Mouse (Mus musculus) embryonic facial prominence, embryonic 14.5 days (tissue): ENCODE results near the gene Lig3. TPM values are rescaled to one million over a fixed set of nuclear protein-coding genes. Genes with fewer than 3 reads are reported as not detected.
A peak's percentile ranks its signal among the peaks of the same experiment; 100 is the strongest.
"Not testable (repeated sequence)": the region's sequence is repeated elsewhere in the genome, so short reads cannot be mapped to it uniquely, and the experiment has no call there.

Experiments
- ATAC-seq: fragments of 200-750 bp; cut with Nextera tagmentation; 2 replicates; pipeline ENCODE4 v1.8.0; 2017; ENCODE audit warnings: low read depth, moderate number of reproducible peaks, moderate TSS enrichment
- DNase-seq: peaks from one replicate; pipeline ENCODE4 v3.0.0-alpha.2; 2015; ENCODE audit warnings: low spot score
- H3K27ac ChIP-seq: fragments of 300-500 bp; sonication (generic); replicated peaks from 2 replicates; pipeline ENCODE4 v1.5.1; 2014; ENCODE audit warnings: low read depth, mild to moderate bottlenecking, low read length, moderate library complexity
- H3K27me3 ChIP-seq: fragments of 300-500 bp; sonication (generic); replicated peaks from 2 replicates; pipeline ENCODE4 v1.6.1; 2014; ENCODE audit warnings: low read length; ENCODE audit not compliant: control insufficient read depth, insufficient read depth
- H3K36me3 ChIP-seq: fragments of 300-500 bp; sonication (generic); 2 replicates; pipeline ENCODE4 v1.6.1; 2014; ENCODE audit warnings: low read length, mixed read lengths; ENCODE audit not compliant: control insufficient read depth, insufficient read depth
- H3K4me1 ChIP-seq: fragments of 300-500 bp; sonication (generic); 2 replicates; pipeline ENCODE4 v1.6.1; 2014; ENCODE audit warnings: antibody characterized with exemption, low read length; ENCODE audit not compliant: control insufficient read depth, insufficient read depth
- H3K4me2 ChIP-seq: fragments of 300-500 bp; sonication (generic); 2 replicates; pipeline ENCODE4 v1.6.1; 2014; ENCODE audit warnings: low read depth, mild to moderate bottlenecking, low read length, moderate library complexity, mixed read lengths
- H3K4me3 ChIP-seq: fragments of 300-500 bp; sonication (generic); 2 replicates; pipeline ENCODE4 v1.5.1; 2014; ENCODE audit warnings: low read depth, mild to moderate bottlenecking, low read length
- H3K9ac ChIP-seq: fragments of 300-500 bp; sonication (generic); 2 replicates; pipeline ENCODE4 v1.6.1; 2014; ENCODE audit warnings: low read depth, mild to moderate bottlenecking, low read length, moderate library complexity, mixed read lengths
- H3K9me3 ChIP-seq: fragments of 300-500 bp; sonication (generic); 2 replicates; pipeline ENCODE4 v1.6.1; 2016; ENCODE audit warnings: low read length; ENCODE audit not compliant: control insufficient read depth
- WGBS: fragments of 180-500 bp; shearing (Covaris S2); extraction: QIAGEN DNeasy Blood & Tissue Kit; methylation state at CpG from one replicate; pipeline ENCODE4 v1.1.7; 2014; 5-methylcytosine and 5-hydroxymethylcytosine counted together
- polyA plus RNA-seq: library from polyadenylated mRNA; unstranded; fragments of >200 nt; fragmentation: Nextera tagmentation; extraction: Ambion mirVana; gene quantifications from 2 replicates; pipeline ENCODE4 v1.2.1, GENCODE M21; 2014

The Lig3 gene
- polyA plus RNA-seq, 1 experiment from 2014 or later, result 34.2 TPM

GRCm38 (mm10) chr11:82808485-82808884 lies 27.6 kb downstream of the Lig3 start:
- Histone ChIP-seq H3K27ac (no peak overlapping the region), H3K4me3 (no peak overlapping the region), H3K27me3 (no peaks in the 10 kb centered on the region), H3K36me3 (peaks cover 3% of the 10 kb centered on the region; the same call in 1 of the 2 replicates), H3K9me3 (no peaks in the 10 kb centered on the region), H3K9ac (no peak overlapping the region), H3K4me2 (no peak overlapping the region), H3K4me1 (no peaks in the 10 kb centered on the region)
- DNase-seq, result no peak
- no peak for ATAC-seq
- 73% methylated on average over 5 of the region's 5 CpGs for WGBS

DNA sequence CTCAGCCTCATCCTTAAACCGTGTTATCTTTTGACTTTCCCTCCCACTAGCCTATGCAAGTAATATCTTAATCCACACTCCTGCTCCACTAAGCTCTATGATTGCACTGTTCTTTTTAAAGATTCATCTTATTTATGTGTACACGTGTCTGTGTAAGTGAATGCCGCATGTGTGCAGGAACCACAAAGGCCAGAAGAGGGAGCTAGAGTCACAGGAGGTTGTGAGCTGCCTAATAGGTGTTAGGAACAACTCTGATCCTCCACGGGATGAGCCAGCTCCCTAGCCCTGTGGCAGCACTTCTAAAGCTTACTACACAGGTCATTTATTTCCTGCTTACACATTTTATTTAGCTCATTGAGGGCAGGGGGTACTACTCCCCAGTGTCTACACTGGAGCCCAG lies 38.4 kb downstream of the Lig3 start:
- Histone ChIP-seq H3K27me3 (no peaks in the 10 kb centered on the region), H3K9me3 (no peaks in the 10 kb centered on the region), H3K4me1 (no peaks in the 10 kb centered on the region), H3K27ac (no peak overlapping the region), H3K36me3 (no peaks in the 10 kb centered on the region), H3K9ac (no peak overlapping the region), H3K4me3 (no peak overlapping the region), H3K4me2 (no peak overlapping the region)
- DNase-seq (peak; percentile 33), ATAC-seq (no peak)
- 63% methylated on average over 4 of the region's 4 CpGs for WGBS

DNA sequence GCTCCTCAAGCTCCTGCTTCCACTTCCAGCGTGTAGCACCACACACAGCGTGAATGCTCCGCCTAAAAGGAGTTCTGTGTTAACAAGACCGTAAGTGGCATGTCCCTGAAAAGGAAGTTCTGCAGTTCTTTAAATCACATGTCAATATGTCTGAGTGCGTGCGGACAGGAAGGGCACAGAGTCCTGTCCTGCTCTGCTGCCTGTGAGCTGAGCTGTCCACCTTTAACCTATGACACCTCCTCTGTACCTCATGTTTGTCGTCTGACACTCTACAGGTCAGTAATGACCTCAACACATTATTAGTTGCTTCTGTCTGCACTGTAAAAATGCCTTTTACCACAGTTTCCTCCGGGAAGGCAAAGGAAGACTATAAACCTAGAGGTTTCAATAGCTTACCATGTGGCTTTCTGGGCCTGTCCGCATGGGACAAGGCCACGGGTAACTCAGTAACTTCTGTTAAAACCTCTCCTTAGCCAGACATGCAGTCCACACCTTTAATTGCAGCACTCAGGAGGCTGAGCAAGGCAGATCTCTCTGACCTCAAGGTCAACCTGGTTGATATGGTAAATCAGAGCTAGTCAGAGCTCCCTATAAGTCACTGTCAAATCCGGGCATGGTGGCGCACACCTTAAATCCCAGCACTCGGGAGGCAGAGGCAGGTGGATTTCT lies 40.0 kb downstream of the Lig3 start:
- no peak for ATAC-seq
- WGBS, result 77% methylated on average over 13 of the region's 13 CpGs
- Histone ChIP-seq H3K9me3 (no peaks in the 10 kb centered on the region), H3K4me3 (no peak overlapping the region), H3K4me1 (no peaks in the 10 kb centered on the region), H3K4me2 (no peak overlapping the region), H3K9ac (no peak overlapping the region), H3K27ac (no peak overlapping the region), H3K27me3 (no peaks in the 10 kb centered on the region), H3K36me3 (no peaks in the 10 kb centered on the region)
- DNase-seq, result no peak

GRCm38 (mm10) chr11:82826818-82827217 lies 45.9 kb downstream of the Lig3 start:
- ATAC-seq, result no peak
- Histone ChIP-seq H3K36me3 (no peaks in the 10 kb centered on the region), H3K4me3 (no peak overlapping the region), H3K4me1 (peaks cover 9% of the 10 kb centered on the region), H3K27me3 (no peaks in the 10 kb centered on the region), H3K4me2 (no peak overlapping the region), H3K9ac (no peak overlapping the region), H3K9me3 (no peaks in the 10 kb centered on the region), H3K27ac (no peak overlapping the region)
- DNase-seq, result no peak

DNA sequence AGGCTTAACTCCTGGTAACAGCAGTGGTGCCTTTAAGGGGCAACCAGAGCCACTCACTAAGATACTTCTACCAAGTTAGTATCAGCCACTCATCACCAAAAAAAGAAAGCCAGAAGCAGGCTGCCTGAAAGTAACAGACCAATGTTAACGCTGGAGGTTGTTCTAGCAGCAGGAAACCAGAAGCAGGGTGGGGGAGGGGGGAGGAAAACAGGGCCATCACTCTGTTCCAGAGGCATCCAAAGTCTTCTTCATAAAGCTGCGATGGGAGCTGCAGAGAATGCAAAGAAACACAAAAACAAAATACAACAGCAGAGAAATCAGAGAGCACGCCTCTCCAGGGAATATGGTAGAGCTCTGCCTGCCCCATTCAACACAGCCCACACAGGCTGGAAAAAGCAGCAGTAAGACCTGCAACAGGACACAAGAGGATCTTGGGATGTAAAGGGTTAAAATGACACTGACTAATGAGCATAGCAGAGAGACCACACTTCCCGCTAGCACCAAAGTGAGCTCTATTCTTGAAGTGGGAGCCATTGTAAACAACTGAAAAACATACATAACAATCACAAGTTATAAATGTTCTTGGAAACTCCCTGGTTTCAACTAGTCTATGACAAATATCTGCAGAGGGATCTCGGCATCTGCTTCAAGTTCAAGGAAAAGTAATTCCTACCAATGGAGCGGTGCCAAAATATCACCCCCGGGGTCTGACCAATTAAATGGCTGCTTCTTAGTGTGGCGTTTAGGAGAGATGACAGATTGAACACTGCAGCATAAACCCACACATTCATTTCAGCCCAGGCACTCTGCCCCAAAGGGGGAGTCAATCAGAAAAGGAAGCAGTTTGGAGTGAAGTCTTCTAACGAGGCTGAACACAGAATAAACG lies 50.3 kb downstream of the Lig3 start:
- peak overlapping the region; percentile 38 for H3K4me2 ChIP-seq
- no peak overlapping the region for H3K4me3 ChIP-seq
- H3K9me3 ChIP-seq, result no peaks in the 10 kb centered on the region
- WGBS, result 9% methylated on average over 10 of the region's 10 CpGs
- H3K9ac ChIP-seq, result peak overlapping the region; percentile 30; the same call in 1 of the 2 replicates
- H3K36me3 ChIP-seq, result no peaks in the 10 kb centered on the region
- peak; percentile 64 for DNase-seq
- H3K27me3 ChIP-seq, result no peaks in the 10 kb centered on the region
- H3K4me1 ChIP-seq, result peaks cover 10% of the 10 kb centered on the region
- ATAC-seq, result peak; percentile 65; the same call in 1 of the 2 replicates
- H3K27ac ChIP-seq, result 0 out of 2 replicates have a peak overlapping the region, but pooled peaks have one; percentile 7

DNA sequence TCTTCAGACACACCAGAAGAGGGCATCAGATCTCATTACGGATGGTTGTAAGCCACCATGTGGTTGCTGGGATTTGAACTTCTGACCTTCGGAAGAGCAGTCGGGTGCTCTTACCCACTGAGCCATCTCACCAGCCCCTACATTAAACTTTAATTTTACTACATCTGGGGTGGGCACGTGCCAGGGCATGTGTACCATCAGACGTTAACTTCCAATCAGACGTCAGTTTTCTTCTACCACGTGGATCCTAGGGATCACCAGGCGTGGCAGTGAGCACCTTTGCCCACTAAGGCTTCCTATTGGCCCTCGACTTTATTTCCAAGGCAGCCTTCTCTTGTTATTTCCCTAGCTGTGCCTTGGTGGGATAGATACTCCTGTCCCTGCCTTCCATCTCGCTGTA lies 51.5 kb downstream of the Lig3 start:
- not testable (repeated sequence) for DNase-seq, ATAC-seq, H3K4me2 ChIP-seq, H3K9me3 ChIP-seq, H3K4me1 ChIP-seq, H3K36me3 ChIP-seq, H3K4me3 ChIP-seq, H3K27me3 ChIP-seq, H3K9ac ChIP-seq, H3K27ac ChIP-seq
- WGBS, result 74% methylated on average over 10 of the region's 10 CpGs

GRCm38 (mm10) chr11:82833929-82834328 lies 53.0 kb downstream of the Lig3 start:
- Histone ChIP-seq H3K9me3 (no peaks in the 10 kb centered on the region), H3K36me3 (no peaks in the 10 kb centered on the region), H3K4me1 (peaks cover 21% of the 10 kb centered on the region), H3K9ac (no peak overlapping the region), H3K27ac (no peak overlapping the region), H3K4me2 (no peak overlapping the region), H3K27me3 (no peaks in the 10 kb centered on the region), H3K4me3 (no peak overlapping the region)
- DNase-seq, result no peak
- 92% methylated on average over 8 of the region's 8 CpGs for WGBS
- no peak for ATAC-seq

DNA sequence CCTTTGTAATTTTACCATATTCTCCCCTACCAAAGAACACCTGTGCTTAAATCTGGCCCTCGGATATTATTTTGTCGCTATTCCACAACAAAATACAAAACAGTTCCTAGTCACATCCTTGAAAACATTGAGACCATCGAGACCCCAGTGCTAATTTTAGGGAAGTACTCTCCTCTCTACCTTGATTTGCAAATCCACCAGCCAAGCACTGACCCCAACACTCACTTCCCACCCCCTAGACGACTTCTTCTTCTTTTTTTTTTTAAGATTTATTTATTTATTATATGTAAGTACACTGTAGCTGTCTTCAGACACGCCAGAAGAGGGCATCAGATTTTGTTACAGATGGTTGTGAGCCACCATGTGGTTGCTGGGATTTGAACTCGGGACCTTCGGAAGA lies 53.5 kb downstream of the Lig3 start:
- peaks cover 21% of the 10 kb centered on the region for H3K4me1 ChIP-seq
- 87% methylated on average over 7 of the region's 7 CpGs for WGBS

More for the DNA sequence above, 53.5 kb downstream of the Lig3 start:
- not testable (repeated sequence) for H3K27me3 ChIP-seq, H3K27ac ChIP-seq, H3K9me3 ChIP-seq, H3K9ac ChIP-seq, H3K4me2 ChIP-seq, H3K4me3 ChIP-seq, ATAC-seq, DNase-seq, H3K36me3 ChIP-seq
